In genomic region chr15:93648646-93649045, GRCm38 (mm10) we compare ENCODE assay signal across 24 mouse cellular contexts. TPM values are rescaled to one million over a fixed set of nuclear protein-coding genes. Genes with fewer than 3 reads are reported as not detected.
DNase-seq lines count a peak whose midpoint lies in the region; ATAC-seq and TF ChIP-seq lines count a peak whose summit lies in the region.
"Had no signal": no experiment of that assay in that cellular context is flagged by ENCODE, and none has a peak within 500 bp of the region (broad histone marks: within the 10 kb centered on the region; RNA-seq: fewer than 3 reads in every experiment).

No protein-coding gene starts in this region.

- H3K4me1 ChIP-seq in limb, embryonic 14.5 days (ENCODE audit: control insufficient read depth, insufficient read depth, low read length): peaks cover 13% of the 10 kb centered on the region; the same call in 1 of the 2 replicates
- peaks cover 15% of the 10 kb centered on the region for H3K4me1 ChIP-seq in limb, embryonic 10.5 days

- DNase-seq in heart, adult 11 months: peak; percentile 17
- no peak for DNase-seq in heart, postnatal 10 days
- no peak for DNase-seq in limb, embryonic 14.5 days (ENCODE audit: low spot score)
- no peak for DNase-seq in limb, embryonic 10.5 days (ENCODE audit: low spot score)
- peak; percentile 13 for DNase-seq in testis, postnatal 10 days (ENCODE audit: low spot score)
- DNase-seq in testis, postnatal 14 days (ENCODE audit: low spot score): no peak
- DNase-seq: adrenal gland, adult 8-10 months; adrenal gland, postnatal 14 days; adrenal gland, postnatal 36 days; B cell, adult 2 months; cerebellum, adult 11-12 months; cerebellum, adult 2 months; cerebellum, adult 9-10 months; cerebellum, postnatal 10 days; cerebellum, postnatal 25 days had no signal

- H3K36me3 ChIP-seq in limb, embryonic 14.5 days (ENCODE audit: control insufficient read depth, insufficient read depth, low read length): no peaks in the 10 kb centered on the region
- H3K36me3 ChIP-seq in limb, embryonic 10.5 days: no peaks in the 10 kb centered on the region
- H3K36me3 ChIP-seq: embryonic facial prominence, embryonic 10.5 days; embryonic facial prominence, embryonic 12.5 days; forebrain, embryonic 15.5 days; G1E had no signal

- H3K9me3 ChIP-seq in limb, embryonic 14.5 days (ENCODE audit: control insufficient read depth, low read length): no peaks in the 10 kb centered on the region
- no peaks in the 10 kb centered on the region for H3K9me3 ChIP-seq in limb, embryonic 10.5 days (replicated peaks)
- H3K9me3 ChIP-seq: embryonic facial prominence, embryonic 10.5 days; embryonic facial prominence, embryonic 12.5 days; forebrain, embryonic 13.5 days; forebrain, embryonic 15.5 days had no signal

- no peaks in the 10 kb centered on the region for H3K27me3 ChIP-seq in limb, embryonic 14.5 days (ENCODE audit: control insufficient read depth, insufficient read depth, low read length)
- H3K27me3 ChIP-seq in limb, embryonic 10.5 days (ENCODE audit: low read depth, poor library complexity, severe bottlenecking): no peaks in the 10 kb centered on the region
- H3K27me3 ChIP-seq: CH12.LX; embryonic facial prominence, embryonic 12.5 days; forebrain, embryonic 13.5 days; forebrain, embryonic 15.5 days; Patski had no signal

- TF ChIP-seq POLR2A in limb, embryonic 14.5 days (IDR thresholded peaks at IDR 0.05; ENCODE audit: borderline replicate concordance, extremely low read depth, insufficient read depth, insufficient read length): no peak

- H3K4me3 ChIP-seq in limb, embryonic 14.5 days (replicated peaks; ENCODE audit: low read length): no peak overlapping the region
- no peak overlapping the region for H3K4me3 ChIP-seq in limb, embryonic 10.5 days
- H3K4me3 ChIP-seq: embryonic facial prominence, embryonic 10.5 days; embryonic facial prominence, embryonic 12.5 days; forebrain, embryonic 13.5 days; forebrain, embryonic 15.5 days had no signal

- ATAC-seq in limb, embryonic 14.5 days (ENCODE audit: low FRiP score, low read depth): no peak
- ATAC-seq: activated CD4-positive, CD25-positive, alpha-beta regulatory T cell, adult 4 months; CD4-positive, CD25-positive, alpha-beta regulatory T cell, adult 4 months; forebrain, embryonic 13.5 days; forebrain, embryonic 15.5 days; Patski had no signal

- no peak overlapping the region for H3K9ac ChIP-seq in limb, embryonic 14.5 days (ENCODE audit: low read depth, low read length, severe bottlenecking)
- H3K9ac ChIP-seq: embryonic facial prominence, embryonic 12.5 days; forebrain, embryonic 13.5 days; forebrain, embryonic 15.5 days had no signal

- intact Hi-C loops in heart, postnatal 10 days (cut with DNase I): no loop called here

- 76% methylated on average over 4 of the region's 4 CpGs for WGBS in limb, embryonic 14.5 days
- WGBS in limb, embryonic 10.5 days: 82% methylated on average over 4 of the region's 4 CpGs

- H3K27ac ChIP-seq in limb, embryonic 14.5 days (replicated peaks; ENCODE audit: low read depth, low read length): 0 out of 2 replicates have a peak overlapping the region, but pooled peaks have one; percentile 16
- H3K27ac ChIP-seq in limb, embryonic 10.5 days: no peak overlapping the region
- H3K27ac ChIP-seq: embryonic facial prominence, embryonic 10.5 days; embryonic facial prominence, embryonic 12.5 days; forebrain, embryonic 13.5 days; forebrain, embryonic 15.5 days had no signal

- H3K4me2 ChIP-seq in limb, embryonic 14.5 days (replicated peaks; ENCODE audit: low read depth, low read length, severe bottlenecking): no peak overlapping the region
- H3K4me2 ChIP-seq: embryonic facial prominence, embryonic 12.5 days; forebrain, embryonic 13.5 days; forebrain, embryonic 15.5 days had no signal

RNA-seq across cellular contexts. Expression of gene Prickle1, which starts 53.0 kb away (rescaled TPM):
- total RNA-seq in heart, postnatal 10 days (2021): 10 to 100 TPM; 24.1 to 36.4 TPM
- 31.4 and 36.6 TPM in 2 replicates for polyA plus RNA-seq in limb, embryonic 14.5 days (2012; rRNA removed)
- polyA plus RNA-seq in limb, embryonic 14.5 days (2014; fragmentation: Nextera tagmentation; extraction: Ambion mirVana): 54.0 and 64.2 TPM in 2 replicates
- polyA plus RNA-seq in limb, embryonic 10.5 days (2016; fragmentation: Nextera tagmentation; extraction: Ambion mirVana): 20.4 and 25.7 TPM in 2 replicates
- polyA plus RNA-seq: G1E had no signal

Comparison
In these comparisons a context has a peak if more than half of its experiments do, and no peak if none do; other contexts are left out.
1. DNase-seq: peak in heart, adult 11 months (single experiment) and testis, postnatal 10 days (single experiment); none in heart, postnatal 10 days (0 of 2), limb, embryonic 14.5 days (single experiment), limb, embryonic 10.5 days (single experiment) and testis, postnatal 14 days (single experiment).